Comparison of ENCODE assay signal across 8 mouse cellular contexts in the genomic region with DNA sequence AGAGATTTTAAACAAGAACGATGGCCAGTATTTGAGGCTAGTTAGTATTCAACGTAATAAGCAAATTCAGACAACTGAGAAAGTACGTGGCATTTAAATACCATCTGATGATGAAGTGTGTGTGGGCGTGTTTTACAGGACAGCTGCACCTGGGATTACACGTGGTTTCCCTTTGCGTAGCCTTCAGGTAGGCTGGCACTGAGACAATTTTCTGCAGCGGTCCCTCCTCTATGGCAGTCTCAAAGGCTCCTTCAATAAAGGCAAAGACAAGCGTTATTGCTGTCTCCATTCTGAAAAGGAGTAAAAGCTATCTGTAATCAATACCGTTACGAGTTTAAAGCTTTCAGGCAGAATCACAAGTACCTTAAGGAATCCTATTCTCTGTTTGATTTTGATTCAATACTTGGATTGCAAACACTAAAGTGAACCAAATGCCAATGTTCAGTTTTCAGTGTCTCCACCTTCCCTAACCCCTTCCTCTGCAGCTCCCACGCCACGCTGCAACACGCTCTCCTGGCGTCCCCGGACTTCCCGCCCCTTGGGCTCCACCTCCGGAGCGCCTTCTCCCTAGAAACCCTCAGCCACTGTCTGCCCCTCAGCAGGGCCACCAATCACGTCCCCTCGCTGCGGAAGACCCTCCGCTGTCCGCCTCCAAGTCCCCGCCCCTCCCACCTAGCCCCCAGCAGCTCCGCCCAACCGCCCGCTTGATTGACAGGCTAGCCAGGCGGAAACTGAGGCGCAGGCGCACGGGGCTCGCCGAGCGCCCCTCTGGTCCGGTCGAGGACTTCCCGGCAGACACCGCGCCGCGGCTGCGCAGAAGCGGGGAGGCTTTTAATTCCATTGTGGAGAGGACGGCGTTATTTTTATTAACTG. TPM values are rescaled to one million over a fixed set of nuclear protein-coding genes. Genes with fewer than 3 reads are reported as not detected.
DNase-seq lines count a peak whose midpoint lies in the region; ATAC-seq and TF ChIP-seq lines count a peak whose summit lies in the region.

A gene (plus strand): TSS at position 756 of the 873 bp plus-strand sequence.

- peaks cover 44% of the 10 kb centered on the region for H3K4me1 ChIP-seq in hindbrain, embryonic 10.5 days (replicated peaks)
- peaks cover 22% of the 10 kb centered on the region; the same call in 1 of the 2 replicates for H3K4me1 ChIP-seq in lung, postnatal 0 days (ENCODE audit: insufficient read depth, low read depth, low read length)

- H3K9me3 ChIP-seq in hindbrain, embryonic 10.5 days: no peaks in the 10 kb centered on the region
- H3K9me3 ChIP-seq in lung, postnatal 0 days (ENCODE audit: low read length): no peaks in the 10 kb centered on the region

- 3% methylated on average over 45 of the region's 45 CpGs for WGBS in hindbrain, embryonic 10.5 days
- WGBS in lung, postnatal 0 days: 2% methylated on average over 45 of the region's 45 CpGs

- H3K27ac ChIP-seq in hindbrain, embryonic 10.5 days: peak within 1 kb of the TSS; percentile 98
- H3K27ac ChIP-seq in lung, postnatal 0 days (ENCODE audit: low read length): peak within 1 kb of the TSS; percentile 93

- peak within 1 kb of the TSS; percentile 92 for H3K9ac ChIP-seq in lung, postnatal 0 days (replicated peaks; ENCODE audit: low read depth)

- ATAC-seq in frontal cortex, adult (ENCODE audit: low TSS enrichment): peak; percentile 89
- peak; percentile 98 for ATAC-seq in lung, postnatal 0 days

- H3K36me3 ChIP-seq in hindbrain, embryonic 10.5 days: peaks cover 38% of the 10 kb centered on the region
- no peaks in the 10 kb centered on the region for H3K36me3 ChIP-seq in lung, postnatal 0 days (ENCODE audit: insufficient read depth, low read length)

- H3K4me3 ChIP-seq in hindbrain, embryonic 10.5 days: peak within 1 kb of the TSS; percentile 98
- H3K4me3 ChIP-seq in lung, postnatal 0 days (ENCODE audit: low read depth, low read length): peak within 1 kb of the TSS; percentile 93

- peak; percentile 95 for DNase-seq in MN1 (ENCODE audit: low spot score)
- peak; percentile 93 for DNase-seq in cerebellum, adult 9-10 months
- peak; percentile 99 for DNase-seq in hindbrain, embryonic 10.5 days (ENCODE audit: low spot score)
- DNase-seq in layer of hippocampus, adult 9-11 months: peak; percentile 97
- DNase-seq in lung, postnatal 0 days (ENCODE audit: low spot score): peak; percentile 98
- peak; percentile 89 for DNase-seq in ovary, postnatal 14 days (ENCODE audit: low spot score)
- DNase-seq in thymus, postnatal 14 days: peak; percentile 97

- TF ChIP-seq CTCF in lung, postnatal 0 days (IDR thresholded peaks at IDR 0.05): peak; percentile 48

- TF ChIP-seq EP300 in lung, postnatal 0 days (IDR thresholded peaks at IDR 0.05): no peak

- H3K4me2 ChIP-seq in lung, postnatal 0 days (replicated peaks; ENCODE audit: low read depth, low read length): peak within 1 kb of the TSS; percentile 85

- H3K27me3 ChIP-seq in hindbrain, embryonic 10.5 days (ENCODE audit: insufficient read depth, poor library complexity, severe bottlenecking): no peaks in the 10 kb centered on the region
- H3K27me3 ChIP-seq in lung, postnatal 0 days (replicated peaks; ENCODE audit: insufficient read depth, low read length): no peaks in the 10 kb centered on the region

RNA-seq across cellular contexts. Expression of the gene that starts here (rescaled TPM):
- polyA plus RNA-seq in hindbrain, embryonic 10.5 days (2016; fragmentation: Nextera tagmentation; extraction: Ambion mirVana): 22.9 and 27.7 TPM in 2 replicates
- polyA plus RNA-seq in lung, postnatal 0 days (2015; fragmentation: Nextera tagmentation; extraction: Ambion mirVana): 15.3 and 16.4 TPM in 2 replicates

Comparison
In these comparisons a context has a peak if more than half of its experiments do, and no peak if none do; other contexts are left out.
1. Peak in every context shown above with its lines: DNase-seq, ATAC-seq, H3K4me3 ChIP-seq and H3K27ac ChIP-seq.